Mouse (Mus musculus): Measurements from ENCODE around the gene Rnase2a. TPM values are rescaled to one million over a fixed set of nuclear protein-coding genes. Genes with fewer than 3 reads are reported as not detected.

Rnase2a gene
- polyA plus RNA-seq (2015; fragmentation: Illumina TruSeq; extraction: RNeasy Lipid Tissue Mini Kit (QIAGEN cat#74804); ENCODE audit: low read depth, low replicate concordance), result not detected

DNA sequence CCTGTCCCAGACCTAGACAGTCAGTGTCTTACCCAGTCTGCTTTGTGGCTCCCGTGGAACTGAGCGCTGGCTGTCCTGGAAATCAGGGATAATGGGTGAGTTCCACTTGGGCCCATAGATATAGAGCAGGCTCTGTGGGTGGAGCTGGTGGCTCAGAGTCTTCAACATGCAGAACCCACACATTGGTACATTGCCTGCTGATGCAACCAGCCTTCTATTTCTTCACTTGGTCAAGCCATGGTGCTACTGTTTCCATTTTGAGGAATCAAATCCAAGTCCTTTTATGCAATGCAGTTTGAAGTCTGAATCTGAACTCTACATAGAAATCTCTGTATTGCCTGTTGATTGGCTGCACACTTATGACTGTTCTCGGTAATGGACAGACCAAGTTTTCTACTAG is at the start of gene Rnase2a:
Rnase2a (minus strand) TSS at position 72 of the 400 bp plus-strand sequence.

Other genes starting within 250 kb of the Rnase2a start
- not detected for gene Rnase10, start 248.4 kb downstream of the Rnase2a start, polyA plus RNA-seq (2015; fragmentation: Illumina TruSeq; extraction: RNeasy Lipid Tissue Mini Kit (QIAGEN cat#74804); ENCODE audit: low read depth, low replicate concordance)
- not detected for gene Rnase9, start 214.2 kb downstream of the Rnase2a start, polyA plus RNA-seq (2015; fragmentation: Illumina TruSeq; extraction: RNeasy Lipid Tissue Mini Kit (QIAGEN cat#74804); ENCODE audit: low read depth, low replicate concordance)
- not detected for gene Rnase11, start 205.9 kb downstream of the Rnase2a start, polyA plus RNA-seq (2015; fragmentation: Illumina TruSeq; extraction: RNeasy Lipid Tissue Mini Kit (QIAGEN cat#74804); ENCODE audit: low read depth, low replicate concordance)
- not detected for gene Rnase12, start 198.5 kb downstream of the Rnase2a start, polyA plus RNA-seq (2015; fragmentation: Illumina TruSeq; extraction: RNeasy Lipid Tissue Mini Kit (QIAGEN cat#74804); ENCODE audit: low read depth, low replicate concordance)
- not detected for gene Olfr750, start 181.7 kb downstream of the Rnase2a start, polyA plus RNA-seq (2015; fragmentation: Illumina TruSeq; extraction: RNeasy Lipid Tissue Mini Kit (QIAGEN cat#74804); ENCODE audit: low read depth, low replicate concordance)
- 36.0 TPM for gene Rnase4, start 165.0 kb downstream of the Rnase2a start, polyA plus RNA-seq (2015; fragmentation: Illumina TruSeq; extraction: RNeasy Lipid Tissue Mini Kit (QIAGEN cat#74804); ENCODE audit: low read depth, low replicate concordance)
- gene Ang, start 165.0 kb downstream of the Rnase2a start, polyA plus RNA-seq (2015; fragmentation: Illumina TruSeq; extraction: RNeasy Lipid Tissue Mini Kit (QIAGEN cat#74804); ENCODE audit: low read depth, low replicate concordance), result 4.3 TPM
- not detected for gene Eddm3b, start 141.7 kb downstream of the Rnase2a start, polyA plus RNA-seq (2015; fragmentation: Illumina TruSeq; extraction: RNeasy Lipid Tissue Mini Kit (QIAGEN cat#74804); ENCODE audit: low read depth, low replicate concordance)
- 1.1 TPM for gene Rnase6, start 132.2 kb downstream of the Rnase2a start, polyA plus RNA-seq (2015; fragmentation: Illumina TruSeq; extraction: RNeasy Lipid Tissue Mini Kit (QIAGEN cat#74804); ENCODE audit: low read depth, low replicate concordance)
- not detected for gene Rnase1, start 109.3 kb downstream of the Rnase2a start, polyA plus RNA-seq (2015; fragmentation: Illumina TruSeq; extraction: RNeasy Lipid Tissue Mini Kit (QIAGEN cat#74804); ENCODE audit: low read depth, low replicate concordance)
- gene Rnase2b, start 93.9 kb downstream of the Rnase2a start, polyA plus RNA-seq (2015; fragmentation: Illumina TruSeq; extraction: RNeasy Lipid Tissue Mini Kit (QIAGEN cat#74804); ENCODE audit: low read depth, low replicate concordance), result not detected
- gene Ang2, start 57.0 kb downstream of the Rnase2a start, polyA plus RNA-seq (2015; fragmentation: Illumina TruSeq; extraction: RNeasy Lipid Tissue Mini Kit (QIAGEN cat#74804); ENCODE audit: low read depth, low replicate concordance), result not detected
- not detected for gene Ear14, start 52.7 kb downstream of the Rnase2a start, polyA plus RNA-seq (2015; fragmentation: Illumina TruSeq; extraction: RNeasy Lipid Tissue Mini Kit (QIAGEN cat#74804); ENCODE audit: low read depth, low replicate concordance)
- gene Gm7247, start 105.6 kb upstream of the Rnase2a start, polyA plus RNA-seq (2015; fragmentation: Illumina TruSeq; extraction: RNeasy Lipid Tissue Mini Kit (QIAGEN cat#74804); ENCODE audit: low read depth, low replicate concordance), result not detected
- not detected for gene Vmn2r88, start 154.7 kb upstream of the Rnase2a start, polyA plus RNA-seq (2015; fragmentation: Illumina TruSeq; extraction: RNeasy Lipid Tissue Mini Kit (QIAGEN cat#74804); ENCODE audit: low read depth, low replicate concordance)
- not detected for gene Vmn2r89, start 195.7 kb upstream of the Rnase2a start, polyA plus RNA-seq (2015; fragmentation: Illumina TruSeq; extraction: RNeasy Lipid Tissue Mini Kit (QIAGEN cat#74804); ENCODE audit: low read depth, low replicate concordance)